Mouse (Mus musculus): ENCODE measurements at regions not wholly inside any gene's neighbourhood (a gene's known extent, or its start where the extent isn't known, plus 50 kb on each side); places are given as distances from the start of the nearest gene placed in this dataset.
"Not testable (repeated sequence)": the region's sequence is repeated elsewhere in the genome, so short reads cannot be mapped to it uniquely, and the experiment has no call there.

- Histone ChIP-seq H3K4me2 (replicated peaks; ENCODE audit: low read depth) (no peak overlapping the region), H3K27ac (ENCODE audit: low read depth, low read length) (no peak overlapping the region), H3K9me3 (ENCODE audit: control insufficient read depth) (no peaks in the 10 kb centered on the region), H3K4me3 (ENCODE audit: low read depth, low read length) (no peak overlapping the region), H3K36me3 (ENCODE audit: control insufficient read depth, insufficient read depth) (no peaks in the 10 kb centered on the region), H3K27me3 (replicated peaks; ENCODE audit: control insufficient read depth, insufficient read depth, low read length) (no peaks in the 10 kb centered on the region), H3K4me1 (replicated peaks; ENCODE audit: control insufficient read depth, insufficient read depth, low read length) (no peaks in the 10 kb centered on the region), H3K9ac (ENCODE audit: low read depth, low read length) (no peak overlapping the region)
- ATAC-seq = no peak
- TF ChIP-seq CTCF (IDR thresholded peaks at IDR 0.05; ENCODE audit: low read depth) = peak; percentile 62
These were observed 159.3 kb downstream of the Stard3nl start for GRCm38 (mm10) chr13:19236340-19236739.

- TF ChIP-seq CTCF (IDR thresholded peaks at IDR 0.05; ENCODE audit: low read depth) = no peak
- WGBS = 66% methylated on average over 5 of the region's 5 CpGs
These were observed 160.8 kb downstream of the Stard3nl start for GRCm38 (mm10) chr13:19234700-19235374.

GRCm38 (mm10) chr13:19220004-19220403 is 175.6 kb downstream of the Stard3nl start:
- not testable (repeated sequence) for H3K36me3 ChIP-seq (ENCODE audit: control insufficient read depth, insufficient read depth); ATAC-seq; H3K4me3 ChIP-seq (ENCODE audit: low read depth, low read length); H3K4me2 ChIP-seq (replicated peaks; ENCODE audit: low read depth); H3K9me3 ChIP-seq (ENCODE audit: control insufficient read depth); H3K9ac ChIP-seq (ENCODE audit: low read depth, low read length); H3K27me3 ChIP-seq (replicated peaks; ENCODE audit: control insufficient read depth, insufficient read depth, low read length); H3K27ac ChIP-seq (ENCODE audit: low read depth, low read length); H3K4me1 ChIP-seq (replicated peaks; ENCODE audit: control insufficient read depth, insufficient read depth, low read length)
- WGBS = 91% methylated on average over 1 of the region's 1 CpGs

More at GRCm38 (mm10) chr13:19234700-19235374, 160.8 kb downstream of the Stard3nl start:
- Histone ChIP-seq H3K9me3 (ENCODE audit: control insufficient read depth) (no peaks in the 10 kb centered on the region), H3K4me3 (ENCODE audit: low read depth, low read length) (no peak overlapping the region), H3K4me2 (replicated peaks; ENCODE audit: low read depth) (no peak overlapping the region), H3K27ac (ENCODE audit: low read depth, low read length) (no peak overlapping the region), H3K9ac (ENCODE audit: low read depth, low read length) (no peak overlapping the region), H3K36me3 (ENCODE audit: control insufficient read depth, insufficient read depth) (no peaks in the 10 kb centered on the region), H3K4me1 (replicated peaks; ENCODE audit: control insufficient read depth, insufficient read depth, low read length) (no peaks in the 10 kb centered on the region), H3K27me3 (replicated peaks; ENCODE audit: control insufficient read depth, insufficient read depth, low read length) (no peaks in the 10 kb centered on the region)
- no peak for ATAC-seq

GRCm38 (mm10) chr13:19219383-19219991 is 176.1 kb downstream of the Stard3nl start:
- H3K36me3 ChIP-seq (ENCODE audit: control insufficient read depth, insufficient read depth); H3K27me3 ChIP-seq (replicated peaks; ENCODE audit: control insufficient read depth, insufficient read depth, low read length); H3K4me2 ChIP-seq (replicated peaks; ENCODE audit: low read depth); H3K9me3 ChIP-seq (ENCODE audit: control insufficient read depth); H3K4me3 ChIP-seq (ENCODE audit: low read depth, low read length); ATAC-seq; H3K27ac ChIP-seq (ENCODE audit: low read depth, low read length); H3K4me1 ChIP-seq (replicated peaks; ENCODE audit: control insufficient read depth, insufficient read depth, low read length); H3K9ac ChIP-seq (ENCODE audit: low read depth, low read length): not testable (repeated sequence)
- WGBS = 92% methylated on average over 3 of the region's 3 CpGs

GRCm38 (mm10) chr13:19204669-19205068 is 190.9 kb downstream of the Stard3nl start:
- Histone ChIP-seq H3K4me2 (replicated peaks; ENCODE audit: low read depth) (no peak overlapping the region), H3K4me1 (replicated peaks; ENCODE audit: control insufficient read depth, insufficient read depth, low read length) (no peaks in the 10 kb centered on the region), H3K27ac (ENCODE audit: low read depth, low read length) (no peak overlapping the region), H3K4me3 (ENCODE audit: low read depth, low read length) (no peak overlapping the region), H3K9me3 (ENCODE audit: control insufficient read depth) (no peaks in the 10 kb centered on the region), H3K27me3 (replicated peaks; ENCODE audit: control insufficient read depth, insufficient read depth, low read length) (no peaks in the 10 kb centered on the region), H3K9ac (ENCODE audit: low read depth, low read length) (no peak overlapping the region), H3K36me3 (ENCODE audit: control insufficient read depth, insufficient read depth) (no peaks in the 10 kb centered on the region)
- TF ChIP-seq CTCF (IDR thresholded peaks at IDR 0.05; ENCODE audit: low read depth) = no peak
- WGBS = 95% methylated on average over 1 of the region's 1 CpGs
- ATAC-seq = no peak

- H3K9ac ChIP-seq (ENCODE audit: low read depth, low read length); H3K36me3 ChIP-seq (ENCODE audit: control insufficient read depth, insufficient read depth); H3K27ac ChIP-seq (ENCODE audit: low read depth, low read length); H3K4me3 ChIP-seq (ENCODE audit: low read depth, low read length); H3K9me3 ChIP-seq (ENCODE audit: control insufficient read depth); H3K4me2 ChIP-seq (replicated peaks; ENCODE audit: low read depth); H3K27me3 ChIP-seq (replicated peaks; ENCODE audit: control insufficient read depth, insufficient read depth, low read length); ATAC-seq; H3K4me1 ChIP-seq (replicated peaks; ENCODE audit: control insufficient read depth, insufficient read depth, low read length): not testable (repeated sequence)
- 83% methylated on average over 7 of the region's 7 CpGs for WGBS
These were observed 193.3 kb downstream of the Stard3nl start for GRCm38 (mm10) chr13:19202320-19202719.

Measured in intestine, postnatal 0 days (tissue).